Mouse (Mus musculus) G1E (cell line): ENCODE results near the gene Trim3.

Experiments used
- CTCF ChIP-seq: IDR thresholded peaks from 2 replicates; pipeline ENCODE4 v1.5.1; 2012; ENCODE audit warnings: low read depth, low read length, inconsistent platforms, mixed read lengths
- GATA1 ChIP-seq: IDR thresholded peaks from 2 replicates; pipeline ENCODE4 v1.6.1; 2012; ENCODE audit warnings: borderline replicate concordance, low read length, inconsistent platforms, mixed read lengths

DNA sequence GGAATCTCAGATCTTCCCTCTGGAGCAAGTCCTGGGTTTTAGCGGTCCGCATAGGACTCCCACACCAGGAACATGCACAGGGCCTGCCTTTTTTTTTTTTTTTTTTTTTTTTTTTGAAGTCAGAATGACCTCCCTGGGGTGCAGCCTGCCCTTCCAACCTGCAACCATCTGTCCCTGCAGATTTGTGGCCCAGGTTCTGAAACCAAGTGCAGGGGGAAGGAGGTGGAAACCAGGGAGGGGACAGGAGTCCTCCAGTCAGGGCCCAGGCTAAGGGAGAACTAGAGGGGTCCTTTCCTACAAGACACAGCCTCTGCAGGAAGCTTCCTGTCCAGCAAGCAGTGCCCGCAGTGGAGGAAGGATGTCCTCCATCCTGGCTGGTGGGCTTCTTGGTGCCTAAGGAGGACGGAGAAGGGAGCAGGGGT lies 809 bp downstream of the Trim3 start:
- TF ChIP-seq CTCF (no peak), GATA1 (no peak)
